Mouse (Mus musculus) midbrain, embryonic 11.5 days (tissue): ENCODE measurements around the gene Frmd4b. TPM values are rescaled to one million over a fixed set of nuclear protein-coding genes. Genes with fewer than 3 reads are reported as not detected.
A peak's percentile ranks its signal among the peaks of the same experiment; 100 is the strongest.

ENCODE experiments used
- ATAC-seq: fragments of 200-750 bp; cut with Nextera tagmentation; 2 replicates; pipeline ENCODE4 v1.8.0; 2017; ENCODE audit warnings: moderate TSS enrichment, moderate library complexity; ENCODE audit not compliant: low FRiP score
- DNase-seq: peaks from one replicate; pipeline ENCODE4 v3.0.0; 2015; ENCODE audit warnings: low spot score; ENCODE audit errors: missing footprints
- H3K27ac ChIP-seq: fragments of 300-500 bp; sonication (generic); 2 replicates; pipeline ENCODE4 v1.5.1; 2014; ENCODE audit warnings: low read depth, low read length
- H3K27me3 ChIP-seq: fragments of 300-500 bp; sonication (generic); 2 replicates; pipeline ENCODE4 v1.6.1; 2014; ENCODE audit warnings: mild to moderate bottlenecking, low read length, moderate library complexity, mixed read lengths; ENCODE audit not compliant: control insufficient read depth, insufficient read depth
- H3K36me3 ChIP-seq: fragments of 300-500 bp; sonication (generic); 2 replicates; pipeline ENCODE4 v1.6.1; 2014; ENCODE audit warnings: mild to moderate bottlenecking, low read length, moderate library complexity, mixed read lengths; ENCODE audit not compliant: control insufficient read depth, insufficient read depth
- H3K4me1 ChIP-seq: fragments of 300-500 bp; sonication (generic); 2 replicates; pipeline ENCODE4 v1.6.1; 2014; ENCODE audit warnings: low read length; ENCODE audit not compliant: control insufficient read depth, insufficient read depth
- H3K4me2 ChIP-seq: fragments of 300-500 bp; sonication (generic); 2 replicates; pipeline ENCODE4 v1.6.1; 2014; ENCODE audit warnings: mild to moderate bottlenecking, moderate library complexity
- H3K4me3 ChIP-seq: fragments of 300-500 bp; sonication (generic); 2 replicates; pipeline ENCODE4 v1.5.1; 2014; ENCODE audit warnings: low read depth, low read length
- H3K9ac ChIP-seq: fragments of 300-500 bp; sonication (generic); 2 replicates; pipeline ENCODE4 v1.6.1; 2014; ENCODE audit warnings: low read length
- H3K9me3 ChIP-seq: fragments of 300-500 bp; sonication (generic); 2 replicates; pipeline ENCODE4 v1.6.1; 2016; ENCODE audit warnings: low read length; ENCODE audit not compliant: control insufficient read depth
- WGBS: fragments of 180-500 bp; shearing (Covaris S2); extraction: QIAGEN DNeasy Blood & Tissue Kit; methylation state at CpG from one replicate; pipeline ENCODE4 v1.1.7; 2014; 5-methylcytosine and 5-hydroxymethylcytosine counted together
- polyA plus RNA-seq: library from polyadenylated mRNA; unstranded; fragments of >200 nt; fragmentation: Nextera tagmentation; extraction: Ambion mirVana; gene quantifications from 2 replicates; pipeline ENCODE4 v1.2.1, GENCODE M21; 2014

Gene Frmd4b
- polyA plus RNA-seq, 1 experiment from 2014 or later, result 31.9 TPM

- Histone ChIP-seq H3K4me3 (no peak overlapping the region), H3K4me2 (no peak overlapping the region), H3K36me3 (no peaks in the 10 kb centered on the region), H3K4me1 (no peaks in the 10 kb centered on the region; the same call in 1 of the 2 replicates), H3K27ac (no peak overlapping the region), H3K9ac (no peak overlapping the region), H3K27me3 (no peaks in the 10 kb centered on the region), H3K9me3 (no peaks in the 10 kb centered on the region)
- WGBS, result 75% methylated on average over 7 of the region's 7 CpGs
- DNase-seq (no peak), ATAC-seq (no peak)
Measured at GRCm38 (mm10) chr6:97441357-97441756, 176.0 kb downstream of the Frmd4b start.

GRCm38 (mm10) chr6:97438918-97439645, 178.3 kb downstream of the Frmd4b start:
- WGBS, result 72% methylated on average over 16 of the region's 16 CpGs
- Histone ChIP-seq H3K27me3 (no peaks in the 10 kb centered on the region), H3K27ac (no peak overlapping the region), H3K36me3 (no peaks in the 10 kb centered on the region), H3K9ac (no peak overlapping the region), H3K4me2 (no peak overlapping the region), H3K4me3 (no peak overlapping the region), H3K9me3 (no peaks in the 10 kb centered on the region), H3K4me1 (no peaks in the 10 kb centered on the region; the same call in 1 of the 2 replicates)
- ATAC-seq (no peak), DNase-seq (no peak)

- Histone ChIP-seq H3K27me3 (no peaks in the 10 kb centered on the region), H3K27ac (no peak overlapping the region), H3K9ac (no peak overlapping the region), H3K9me3 (no peaks in the 10 kb centered on the region), H3K4me3 (no peak overlapping the region), H3K4me2 (no peak overlapping the region), H3K4me1 (no peaks in the 10 kb centered on the region; the same call in 1 of the 2 replicates), H3K36me3 (no peaks in the 10 kb centered on the region)
- DNase-seq (no peak), ATAC-seq (no peak)
- 75% methylated on average over 4 of the region's 4 CpGs for WGBS
Measured at GRCm38 (mm10) chr6:97434753-97435152, 182.6 kb downstream of the Frmd4b start.

- H3K27me3 ChIP-seq, result no peaks in the 10 kb centered on the region
- H3K4me3 ChIP-seq, result no peak overlapping the region
- H3K9me3 ChIP-seq, result no peaks in the 10 kb centered on the region
- no peaks in the 10 kb centered on the region for H3K4me1 ChIP-seq
- no peak overlapping the region for H3K9ac ChIP-seq
- no peaks in the 10 kb centered on the region for H3K36me3 ChIP-seq
- DNase-seq (no peak), ATAC-seq (no peak)
- no peak overlapping the region for H3K27ac ChIP-seq
- H3K4me2 ChIP-seq, result no peak overlapping the region
- 88% methylated on average over 10 of the region's 10 CpGs for WGBS
Measured at GRCm38 (mm10) chr6:97431309-97432004, 185.9 kb downstream of the Frmd4b start.

- no peak overlapping the region for H3K4me3 ChIP-seq
- 91% methylated on average over 6 of the region's 6 CpGs for WGBS
- H3K27me3 ChIP-seq, result no peaks in the 10 kb centered on the region
- H3K4me1 ChIP-seq, result no peaks in the 10 kb centered on the region
- H3K36me3 ChIP-seq, result no peaks in the 10 kb centered on the region
- H3K27ac ChIP-seq, result no peak overlapping the region
- ATAC-seq, result no peak
- H3K9me3 ChIP-seq, result no peaks in the 10 kb centered on the region
- H3K4me2 ChIP-seq, result no peak overlapping the region
- no peak for DNase-seq
- no peak overlapping the region for H3K9ac ChIP-seq
Measured at GRCm38 (mm10) chr6:97430519-97430918, 186.8 kb downstream of the Frmd4b start.

- H3K4me1 ChIP-seq, result no peaks in the 10 kb centered on the region
- no peak for ATAC-seq
- no peak overlapping the region for H3K4me3 ChIP-seq
- no peaks in the 10 kb centered on the region for H3K27me3 ChIP-seq
- H3K9ac ChIP-seq, result no peak overlapping the region
- no peak overlapping the region for H3K27ac ChIP-seq
- H3K36me3 ChIP-seq, result no peaks in the 10 kb centered on the region
- H3K9me3 ChIP-seq, result no peaks in the 10 kb centered on the region
- DNase-seq, result no peak
- 54% methylated on average over 2 of the region's 2 CpGs for WGBS
- H3K4me2 ChIP-seq, result no peak overlapping the region
Measured at GRCm38 (mm10) chr6:97429688-97430343, 187.5 kb downstream of the Frmd4b start.

- ATAC-seq, result no peak
- WGBS, result 71% methylated on average over 7 of the region's 7 CpGs
Measured at GRCm38 (mm10) chr6:97419771-97420446, 197.4 kb downstream of the Frmd4b start.

GRCm38 (mm10) chr6:97416972-97417554, 200.3 kb downstream of the Frmd4b start:
- Histone ChIP-seq H3K9ac (no peak overlapping the region), H3K36me3 (no peaks in the 10 kb centered on the region), H3K27me3 (no peaks in the 10 kb centered on the region), H3K9me3 (no peaks in the 10 kb centered on the region), H3K27ac (no peak overlapping the region), H3K4me1 (no peaks in the 10 kb centered on the region), H3K4me2 (no peak overlapping the region), H3K4me3 (no peak overlapping the region)
- ATAC-seq, result peak; percentile 71; the same call in 1 of the 2 replicates
- 56% methylated on average over 13 of the region's 13 CpGs for whole genome bisulfite sequencing
- peak; percentile 98 for DNase-seq

More at GRCm38 (mm10) chr6:97419771-97420446, 197.4 kb downstream of the Frmd4b start:
- no peak overlapping the region for H3K4me2 ChIP-seq
- H3K9ac ChIP-seq, result no peak overlapping the region
- no peaks in the 10 kb centered on the region for H3K9me3 ChIP-seq
- H3K36me3 ChIP-seq, result no peaks in the 10 kb centered on the region
- H3K27ac ChIP-seq, result no peak overlapping the region
- peak; percentile 97 for DNase-seq
- H3K4me1 ChIP-seq, result no peaks in the 10 kb centered on the region
- no peak overlapping the region for H3K4me3 ChIP-seq
- H3K27me3 ChIP-seq, result no peaks in the 10 kb centered on the region
